Mouse (Mus musculus): ENCODE results near the gene 9230110F15Rik.
"Not testable (repeated sequence)": the region's sequence is repeated elsewhere in the genome, so short reads cannot be mapped to it uniquely, and the experiment has no call there.

9230110F15Rik gene

DNA sequence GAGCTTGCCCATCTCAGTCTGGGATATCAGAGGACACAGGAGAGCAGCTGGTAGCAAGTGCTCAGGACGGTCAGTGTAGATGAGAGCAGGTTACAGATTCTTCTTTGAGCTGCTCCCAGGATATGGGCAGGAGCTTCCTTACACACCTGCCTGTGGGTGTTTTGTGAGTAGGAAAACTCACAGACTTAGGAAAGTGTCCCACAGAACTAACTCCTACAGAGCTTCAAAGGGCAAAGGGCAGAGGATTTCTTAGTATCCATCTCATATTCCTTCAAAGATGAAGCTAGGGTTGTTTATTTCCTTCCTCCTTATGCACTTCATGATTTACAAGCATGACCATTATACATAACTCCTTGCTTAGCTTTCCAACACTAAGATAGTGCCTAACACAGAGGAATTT, at the start of gene 9230110F15Rik:
9230110F15Rik (minus strand) TSS at position 101 of the 400 bp plus-strand sequence.
- no peak for DNase-seq (ENCODE audit: low spot score in 2 of 2)

DNA sequence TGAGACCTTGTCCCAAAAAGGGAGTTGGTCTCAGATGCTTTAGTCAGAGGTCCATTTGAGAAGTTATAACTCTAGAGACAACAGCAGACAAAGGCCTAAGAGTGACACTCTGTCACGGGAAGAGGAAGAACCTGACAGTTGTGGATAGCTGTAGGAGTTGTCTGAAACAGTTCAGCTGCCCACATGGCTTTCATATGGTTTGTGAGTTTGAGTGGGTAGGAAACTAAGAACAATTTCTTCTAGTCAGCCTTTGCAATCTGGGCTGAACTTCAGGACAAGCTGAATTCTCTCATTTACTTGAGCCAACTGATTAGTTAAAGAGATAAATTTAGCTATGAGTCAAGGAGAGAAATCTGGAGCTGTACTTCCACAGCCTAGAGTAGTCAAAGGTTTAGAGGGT, 49.2 kb upstream of the 9230110F15Rik start:
- DNase-seq (ENCODE audit: low spot score in 2 of 2), result not testable (repeated sequence)

GRCm38 (mm10) chr9:35817881-35818280, 26.1 kb downstream of the 9230110F15Rik start:
- not testable (repeated sequence) for DNase-seq (ENCODE audit: low spot score in 2 of 2)

DNA sequence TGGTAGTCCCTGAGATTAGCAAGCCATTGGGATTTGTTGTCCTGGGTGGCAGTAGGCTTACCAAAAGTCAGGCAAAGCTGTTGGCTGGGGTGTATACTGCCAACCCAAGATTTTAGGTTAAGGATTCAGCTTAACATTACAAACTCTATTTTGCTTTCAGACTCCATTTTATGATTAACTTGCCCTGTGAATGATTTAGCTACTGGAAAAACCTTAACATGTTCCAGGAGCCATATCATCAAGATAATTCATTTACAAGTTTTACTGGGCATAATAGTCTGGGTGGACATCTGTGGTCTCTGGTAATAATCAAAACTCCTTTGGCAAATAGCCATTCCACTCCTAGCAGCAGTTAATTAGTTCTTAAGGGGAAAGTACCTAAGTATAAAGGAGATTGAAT, 45.8 kb downstream of the 9230110F15Rik start:
- no peak for DNase-seq (ENCODE audit: low spot score in 2 of 2)

DNA sequence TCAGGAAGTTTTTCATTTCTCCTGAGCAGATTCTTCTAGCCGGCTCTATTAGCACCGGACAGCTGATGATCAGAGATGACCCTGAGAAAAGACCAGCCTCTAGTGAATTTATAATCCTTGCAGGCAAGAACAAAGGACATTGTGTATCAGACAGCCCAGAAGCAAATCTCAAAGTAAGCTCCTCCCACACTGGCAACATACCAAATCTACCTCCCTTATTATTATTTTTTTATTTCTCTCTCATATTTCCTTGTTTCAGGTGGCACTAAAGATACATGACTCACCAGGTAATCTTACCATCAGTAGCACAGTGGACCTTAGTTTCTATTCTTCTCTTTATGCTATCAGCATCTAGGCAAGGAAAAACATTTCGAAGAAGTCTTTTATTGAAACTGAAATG, 53.9 kb downstream of the 9230110F15Rik start, which contains the start of the genes Gm27235 and D730048I06Rik:
Gm27235 (minus strand) TSS at position 101 of the 400 bp plus-strand sequence.
D730048I06Rik (minus strand) TSS at position 112 of the 400 bp plus-strand sequence.
- DNase-seq (ENCODE audit: low spot score in 2 of 2), result no peak

Data from spleen, postnatal 36 days (tissue).